Mouse (Mus musculus) thymus, adult 2 months (tissue): ENCODE data around the gene St3gal6.

Experiments used
- CTCF ChIP-seq: fragments of 200-500 bp; IDR thresholded peaks from 2 replicates; pipeline ENCODE4 v1.5.1; 2012; ENCODE audit warnings: mild to moderate bottlenecking, control low read depth, low read length, moderate library complexity, borderline replicate concordance; ENCODE audit not compliant: control insufficient read depth, poor library complexity, insufficient read depth; ENCODE audit errors: extremely low read depth
- POLR2A ChIP-seq: fragments of 200-500 bp; IDR thresholded peaks from 2 replicates; pipeline ENCODE4 v1.6.1; 2012; ENCODE audit warnings: mild to moderate bottlenecking, low read length, control low read depth, moderate library complexity; ENCODE audit not compliant: control insufficient read depth, poor library complexity, insufficient read depth; ENCODE audit errors: extremely low read depth

DNA sequence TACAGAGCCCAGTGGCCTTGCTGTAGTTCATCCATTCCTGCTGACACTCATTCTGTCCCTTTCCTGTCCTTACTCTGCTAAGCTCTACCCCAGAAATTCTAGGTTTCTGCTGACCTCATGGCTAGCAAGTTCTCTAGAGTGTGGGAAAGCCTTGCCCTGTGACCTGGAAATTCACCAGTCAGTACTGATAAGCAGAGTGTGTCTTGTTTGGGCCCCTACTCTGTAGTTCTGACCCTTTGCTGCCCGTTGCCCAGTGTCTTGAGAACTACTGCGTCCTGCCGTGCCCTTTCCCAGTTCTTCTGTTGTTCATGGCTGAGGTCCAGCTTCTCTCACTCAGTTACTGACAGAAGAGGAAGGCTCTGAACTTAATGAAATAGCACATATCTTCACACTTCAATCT lies 70.9 kb downstream of the St3gal6 start:
- no peak for TF ChIP-seq POLR2A
- no peak for TF ChIP-seq CTCF
